Mouse (Mus musculus) liver, embryonic 14.5 days (tissue): ENCODE measurements around the gene Rbbp5. TPM values are rescaled to one million over a fixed set of nuclear protein-coding genes. Genes with fewer than 3 reads are reported as not detected.
A peak's percentile ranks its signal among the peaks of the same experiment; 100 is the strongest.
"Not testable (repeated sequence)": the region's sequence is repeated elsewhere in the genome, so short reads cannot be mapped to it uniquely, and the experiment has no call there.

Experiments used
- ATAC-seq: fragments of 200-750 bp; cut with Nextera tagmentation; 2 replicates; pipeline ENCODE4 v1.8.0; 2017; ENCODE audit warnings: moderate number of reproducible peaks, mild to moderate bottlenecking, moderate library complexity; ENCODE audit not compliant: insufficient read depth
- DNase-seq, 3 experiments: peaks; one replicate each; pipeline ENCODE4 v3.0.0-alpha.2; 2012 to 2013; ENCODE audit warnings: low read depth in 3 of 3, low spot score in 3 of 3
- H3K27ac ChIP-seq: fragments of 300-500 bp; sonication (generic); 2 replicates; pipeline ENCODE4 v1.5.1; 2014; ENCODE audit warnings: moderate library complexity, mild to moderate bottlenecking, control low read depth, inconsistent platforms
- H3K27me3 ChIP-seq: fragments of 300-500 bp; sonication (generic); 2 replicates; pipeline ENCODE4 v1.6.1; 2014; ENCODE audit warnings: mild to moderate bottlenecking, low read length, moderate library complexity; ENCODE audit not compliant: control insufficient read depth, insufficient read depth
- H3K36me3 ChIP-seq: fragments of 300-500 bp; sonication (generic); replicated peaks from 2 replicates; pipeline ENCODE4 v1.6.1; 2014; ENCODE audit warnings: low read depth; ENCODE audit not compliant: control insufficient read depth, insufficient read depth
- H3K4me1 ChIP-seq, 2 experiments: fragments of 200-500 bp in 1 of 2; fragments of 300-500 bp in 1 of 2; sonication (generic) in 1 of 2; replicated peaks; 2 replicates each; pipeline ENCODE4 v1.6.1; 2012 to 2014; ENCODE audit warnings: antibody characterized with exemption in 1 of 2, inconsistent platforms in 1 of 2, low read length in 1 of 2; ENCODE audit not compliant: control insufficient read depth in 2 of 2, insufficient read depth in 2 of 2
- H3K4me2 ChIP-seq: fragments of 300-500 bp; sonication (generic); 2 replicates; pipeline ENCODE4 v1.6.1; 2014; ENCODE audit warnings: low read depth, mild to moderate bottlenecking, control low read depth, moderate library complexity
- H3K4me3 ChIP-seq, 2 experiments: fragments of 200-500 bp in 1 of 2; fragments of 300-500 bp in 1 of 2; sonication (generic) in 1 of 2; 2 replicates each; pipeline ENCODE4 v1.5.1; 2012 to 2014; ENCODE audit warnings: low read depth in 2 of 2, low read length in 2 of 2, mild to moderate bottlenecking in 2 of 2, control low read depth in 1 of 2, inconsistent platforms in 1 of 2, moderate library complexity in 1 of 2; ENCODE audit not compliant: insufficient read depth in 1 of 2
- H3K9ac ChIP-seq: fragments of 300-500 bp; sonication (generic); replicated peaks from 2 replicates; pipeline ENCODE4 v1.6.1; 2014; ENCODE audit warnings: mild to moderate bottlenecking, control low read depth, moderate library complexity
- H3K9me3 ChIP-seq: fragments of 300-500 bp; sonication (generic); 2 replicates; pipeline ENCODE4 v1.6.1; 2016; ENCODE audit warnings: low read length, mixed read lengths; ENCODE audit not compliant: control insufficient read depth
- CTCF ChIP-seq: IDR thresholded peaks from 2 replicates; pipeline ENCODE4 v1.5.1; 2016; ENCODE audit warnings: antibody characterized with exemption, low read depth, control low read depth
- EP300 ChIP-seq: IDR thresholded peaks from 2 replicates; pipeline ENCODE4 v1.6.1; 2016; ENCODE audit warnings: antibody characterized with exemption, low read depth
- WGBS: fragments of 180-500 bp; shearing (Covaris S2); extraction: QIAGEN DNeasy Blood & Tissue Kit; methylation state at CpG from one replicate; pipeline ENCODE4 v1.1.7; 2014; ENCODE audit not compliant: insufficient replicate concordance; 5-methylcytosine and 5-hydroxymethylcytosine counted together
- polyA plus RNA-seq, 2 experiments: library from polyadenylated mRNA; depleted of rRNA in 1 of 2; stranded (reverse) in 1 of 2; unstranded in 1 of 2; fragments of >200 nt; fragmentation: Nextera tagmentation in 1 of 2; extraction: Ambion mirVana in 1 of 2; gene quantifications; 2 replicates each; pipeline versions ENCODE4 v1.2.1 to v1.2.3; 2012 to 2014

Gene Rbbp5
- polyA plus RNA-seq, 2 experiments, result 16.3 to 20.0 TPM

DNA sequence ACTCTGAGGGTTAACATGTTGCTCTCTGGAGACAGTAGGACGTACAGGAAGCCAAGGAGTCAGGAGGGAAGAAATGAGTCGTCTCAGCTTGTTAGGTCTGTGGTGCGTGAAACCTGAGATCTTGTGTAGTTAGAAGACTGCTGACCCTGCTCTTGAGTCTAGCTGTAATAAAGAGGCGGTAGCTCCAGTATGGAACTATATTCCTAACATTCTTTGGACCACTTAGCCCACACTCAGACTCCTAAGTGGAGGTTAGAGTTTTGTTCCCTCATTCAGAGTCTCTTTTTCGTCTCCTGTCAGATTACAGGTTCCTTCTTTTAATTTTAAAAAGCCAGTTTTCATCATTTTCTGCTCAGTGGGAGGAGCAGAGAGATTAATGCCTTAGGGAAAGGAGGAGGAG lies 12.5 kb upstream of the Rbbp5 start:
- WGBS, result 77% methylated on average over 5 of the region's 5 CpGs
- no peaks in the 10 kb centered on the region for H3K4me1 ChIP-seq
- no peaks in the 10 kb centered on the region for H3K9me3 ChIP-seq
- no peak for TF ChIP-seq EP300
- TF ChIP-seq CTCF, result no peak
- H3K27ac ChIP-seq, result no peak overlapping the region
- H3K9ac ChIP-seq, result no peak overlapping the region
- DNase-seq (no peak), ATAC-seq (no peak)
- H3K36me3 ChIP-seq, result peaks cover 6% of the 10 kb centered on the region
- H3K4me3 ChIP-seq, result no peak overlapping the region
- H3K4me2 ChIP-seq, result no peak overlapping the region
- H3K27me3 ChIP-seq, result no peaks in the 10 kb centered on the region

DNA sequence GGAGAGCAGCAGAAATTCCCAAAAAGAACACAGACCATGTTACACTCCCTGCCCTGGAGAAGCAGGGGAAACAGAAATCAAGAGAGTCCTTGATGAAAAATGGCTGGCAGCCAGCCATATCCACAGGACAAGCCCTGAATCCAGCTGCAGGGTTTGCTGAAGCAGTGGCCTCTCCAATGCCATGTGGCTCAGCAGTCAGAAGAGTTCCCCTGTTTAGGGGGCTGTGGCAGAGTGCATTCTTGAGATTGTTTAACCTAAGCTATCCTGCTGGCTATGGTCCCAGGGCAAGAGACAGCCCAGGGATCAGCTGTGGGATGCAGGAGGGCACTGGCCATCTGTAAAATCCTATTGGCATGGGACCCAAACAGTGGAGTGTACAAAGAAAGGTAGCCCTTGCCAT lies 8.2 kb upstream of the Rbbp5 start:
- no peak for ATAC-seq
- TF ChIP-seq CTCF (no peak), EP300 (no peak)
- Histone ChIP-seq H3K36me3 (no peaks in the 10 kb centered on the region), H3K4me1 (0 out of 4 replicates have a peak, but pooled peaks cover 0 to 2% of the 10 kb centered on the region in 2 experiments), H3K9ac (no peak overlapping the region), H3K4me3 (no peak overlapping the region), H3K4me2 (no peak overlapping the region), H3K27ac (no peak overlapping the region), H3K9me3 (no peaks in the 10 kb centered on the region), H3K27me3 (no peaks in the 10 kb centered on the region)
- DNase-seq, result no peak

DNA sequence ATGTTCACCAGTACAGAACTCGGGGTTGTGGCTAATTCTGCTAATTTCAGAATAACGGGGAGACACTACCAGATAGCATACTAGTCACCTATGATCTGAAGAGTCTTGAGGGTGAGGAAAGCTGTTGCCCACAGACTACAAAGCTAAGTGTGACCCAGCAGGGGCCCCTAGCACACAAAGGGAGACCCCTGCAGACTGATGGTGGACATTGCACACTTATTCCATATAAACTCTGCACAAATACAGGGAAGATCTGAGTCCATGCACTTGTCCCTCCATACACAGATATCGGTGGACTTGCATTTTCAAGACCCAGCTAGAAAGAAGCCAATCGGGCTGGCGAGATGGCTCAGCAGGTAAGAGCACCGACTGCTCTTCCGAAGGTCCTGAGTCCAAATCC lies 7.6 kb upstream of the Rbbp5 start:
- no peak overlapping the region for H3K9ac ChIP-seq
- H3K27ac ChIP-seq, result no peak overlapping the region
- ATAC-seq (no peak), DNase-seq (no peak)
- H3K9me3 ChIP-seq, result no peaks in the 10 kb centered on the region
- H3K4me1 ChIP-seq, result 0 out of 4 replicates have a peak, but pooled peaks cover 0 to 2% of the 10 kb centered on the region in 2 experiments
- no peaks in the 10 kb centered on the region for H3K36me3 ChIP-seq
- 82% methylated on average over 7 of the region's 7 CpGs for WGBS
- no peaks in the 10 kb centered on the region for H3K27me3 ChIP-seq
- no peak overlapping the region for H3K4me2 ChIP-seq
- H3K4me3 ChIP-seq, result no peak overlapping the region
- no peak for TF ChIP-seq EP300
- peak; percentile 25 for TF ChIP-seq CTCF

DNA sequence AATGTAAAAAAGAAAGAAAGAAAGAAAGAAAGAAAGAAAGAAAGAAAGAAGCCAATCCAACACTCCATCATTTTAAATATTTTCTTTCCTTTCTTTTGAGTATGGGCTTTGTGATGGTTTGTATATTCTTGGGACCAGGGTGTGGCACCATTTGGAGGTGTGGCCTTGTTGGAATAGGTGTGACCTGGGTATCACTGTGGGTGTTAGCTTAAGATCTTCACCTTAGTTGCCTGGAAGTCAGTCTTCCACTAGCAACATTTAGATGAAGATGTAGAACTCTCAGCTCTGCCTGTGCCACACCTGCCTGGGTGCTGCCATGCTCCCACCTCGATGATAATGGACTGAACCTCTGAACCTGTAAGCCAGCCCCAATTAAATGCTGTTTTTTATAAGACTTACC lies 7.1 kb upstream of the Rbbp5 start:
- not testable (repeated sequence) for H3K9ac ChIP-seq, H3K4me2 ChIP-seq, H3K27me3 ChIP-seq, H3K4me1 ChIP-seq, H3K36me3 ChIP-seq, H3K4me3 ChIP-seq, H3K27ac ChIP-seq, ATAC-seq, DNase-seq, H3K9me3 ChIP-seq
- 71% methylated on average over 1 of the region's 1 CpGs for WGBS

DNA sequence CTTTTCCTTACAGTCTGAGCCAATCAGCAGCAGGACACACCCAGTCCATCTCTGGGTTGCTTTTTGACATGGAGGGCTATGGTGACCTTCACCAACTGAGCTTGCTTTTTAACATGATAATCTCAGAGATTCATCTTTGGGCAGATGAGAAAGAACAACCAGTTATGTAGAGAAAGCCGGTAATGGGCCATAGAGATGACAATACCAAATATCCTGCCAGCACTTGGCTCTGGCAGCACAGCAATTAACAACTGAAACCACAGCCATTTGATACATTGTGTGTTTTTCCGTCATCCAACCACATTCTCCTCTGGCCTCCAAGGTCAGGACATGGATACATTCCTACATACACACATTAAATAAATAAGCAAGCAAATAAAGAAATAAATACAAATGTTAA lies 6.1 kb upstream of the Rbbp5 start:
- TF ChIP-seq CTCF (no peak), EP300 (no peak)
- Histone ChIP-seq H3K27ac (no peak overlapping the region), H3K4me2 (no peak overlapping the region), H3K27me3 (no peaks in the 10 kb centered on the region), H3K36me3 (no peaks in the 10 kb centered on the region), H3K9me3 (no peaks in the 10 kb centered on the region), H3K9ac (no peak overlapping the region), H3K4me3 (no peak overlapping the region), H3K4me1 (peaks cover 2 to 4% of the 10 kb centered on the region in 2 experiments; a peak in 3 of 4 replicates)
- ATAC-seq (no peak), DNase-seq (no peak)
- 84% methylated on average over 2 of the region's 2 CpGs for WGBS

DNA sequence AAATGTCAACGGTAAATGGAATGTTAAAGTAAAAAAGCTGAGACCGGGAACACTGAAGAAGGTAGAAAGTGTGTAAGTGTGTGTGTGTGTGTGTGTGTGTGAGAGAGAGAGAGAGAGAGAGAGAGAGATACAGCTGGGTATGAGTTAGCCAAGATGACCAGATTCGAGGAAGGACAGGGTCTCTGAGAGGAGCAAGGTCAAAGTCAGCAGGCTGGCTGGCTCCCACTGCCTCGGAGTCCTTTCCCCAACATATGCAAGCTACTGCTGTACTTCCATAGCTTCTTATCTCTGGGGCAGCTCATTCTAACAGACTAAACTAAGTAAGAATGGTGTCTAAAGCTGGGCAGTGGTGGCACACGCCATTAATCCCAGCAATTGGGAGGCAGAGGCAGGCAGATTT lies 5.7 kb upstream of the Rbbp5 start:
- Histone ChIP-seq H3K27me3 (no peaks in the 10 kb centered on the region), H3K36me3 (no peaks in the 10 kb centered on the region), H3K27ac (no peak overlapping the region), H3K4me2 (no peak overlapping the region), H3K9me3 (no peaks in the 10 kb centered on the region), H3K4me1 (peaks cover 3 to 6% of the 10 kb centered on the region in 2 experiments; a peak in 3 of 4 replicates), H3K9ac (no peak overlapping the region), H3K4me3 (no peak overlapping the region)
- 81% methylated on average over 5 of the region's 5 CpGs for WGBS
- TF ChIP-seq CTCF (no peak), EP300 (no peak)
- ATAC-seq (no peak), DNase-seq (no peak)
